Mouse (Mus musculus) spleen, postnatal 10 days (tissue): ENCODE data around the gene Sh3tc1.

Experiments used
- DNase-seq, 2 experiments: peaks; one replicate each; pipeline ENCODE4 v3.0.0; 2021 to 2022; ENCODE audit warnings: low spot score in 2 of 2

The Sh3tc1 gene

GRCm38 (mm10) chr5:35680958-35681357, 58.8 kb downstream of the Sh3tc1 start:
- DNase-seq = no peak

GRCm38 (mm10) chr5:35679256-35680155, 60.3 kb downstream of the Sh3tc1 start, which contains the start of gene Htra3:
Gene Htra3, minus strand, starts transcription at chr5:35679782.
- no peak for DNase-seq

- no peak for DNase-seq
These were observed 62.8 kb downstream of the Sh3tc1 start for GRCm38 (mm10) chr5:35676964-35677363.

DNA sequence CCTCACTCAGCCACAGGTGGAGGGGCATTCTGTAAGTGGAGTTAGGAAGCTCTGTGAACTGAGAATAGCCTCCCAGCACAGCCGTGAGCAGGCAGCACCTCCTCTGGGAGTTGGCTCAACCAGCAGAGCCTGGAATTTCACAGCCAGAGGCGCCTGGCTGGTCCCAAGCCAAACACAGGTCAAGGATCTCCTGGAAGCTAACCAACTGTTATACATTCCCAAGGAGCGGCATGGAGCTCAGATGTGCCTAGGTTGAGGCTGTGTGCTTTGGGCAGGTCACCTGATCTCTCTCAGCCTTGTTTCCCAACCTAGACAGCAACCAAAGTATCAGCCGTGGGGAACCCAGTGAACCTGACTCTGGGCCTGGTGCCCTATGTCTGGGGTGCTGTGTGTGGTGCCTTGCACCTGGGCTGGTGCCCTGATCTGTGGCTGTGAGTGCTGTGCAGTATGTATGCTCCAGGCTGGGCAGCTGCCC, 65.7 kb downstream of the Sh3tc1 start:
- no peak for DNase-seq

GRCm38 (mm10) chr5:35673086-35673485, 66.7 kb downstream of the Sh3tc1 start:
- DNase-seq = peak in 1 of 2 experiments; percentile 45

GRCm38 (mm10) chr5:35672581-35672980, 67.2 kb downstream of the Sh3tc1 start:
- no peak for DNase-seq

- no peak for DNase-seq
These were observed 68.3 kb downstream of the Sh3tc1 start for GRCm38 (mm10) chr5:35671474-35671891.

DNA sequence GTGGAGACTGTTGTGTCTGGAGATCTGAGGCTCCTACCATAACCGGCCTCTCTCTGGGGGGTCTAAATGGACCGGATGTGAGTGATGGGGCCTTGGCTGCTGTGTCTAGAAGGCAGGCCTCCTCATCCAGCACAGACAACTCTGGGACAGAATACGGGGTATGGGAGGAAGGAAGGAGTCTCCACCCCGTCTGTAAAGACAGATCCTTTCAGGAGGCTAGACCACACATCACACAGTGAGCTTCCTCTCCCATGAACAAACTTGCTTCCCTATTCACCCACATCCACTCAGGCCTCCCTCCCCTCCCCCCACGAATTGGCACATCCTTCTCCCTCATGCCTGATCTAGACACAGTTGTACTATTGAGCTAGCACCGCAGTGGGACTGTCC, 69.4 kb downstream of the Sh3tc1 start:
- peak in 1 of 2 experiments; percentile 29 for DNase-seq

- DNase-seq = no peak
These were observed 69.9 kb downstream of the Sh3tc1 start for GRCm38 (mm10) chr5:35669747-35670411.

GRCm38 (mm10) chr5:35666152-35666551, 73.6 kb downstream of the Sh3tc1 start:
- DNase-seq = no peak

GRCm38 (mm10) chr5:35662021-35662545, 77.7 kb downstream of the Sh3tc1 start:
- DNase-seq = no peak

- DNase-seq = no peak
These were observed 78.6 kb downstream of the Sh3tc1 start for GRCm38 (mm10) chr5:35661210-35661609.

GRCm38 (mm10) chr5:35659503-35659902, 80.3 kb downstream of the Sh3tc1 start:
- no peak for DNase-seq

- no peak for DNase-seq
These were observed 83.9 kb downstream of the Sh3tc1 start for GRCm38 (mm10) chr5:35655753-35656485.

- DNase-seq = no peak
These were observed 85.9 kb downstream of the Sh3tc1 start for GRCm38 (mm10) chr5:35653743-35654395.

- DNase-seq = no peak
These were observed 86.9 kb downstream of the Sh3tc1 start for GRCm38 (mm10) chr5:35652872-35653271.

GRCm38 (mm10) chr5:35652319-35652718, 87.5 kb downstream of the Sh3tc1 start:
- no peak for DNase-seq

GRCm38 (mm10) chr5:35648230-35648629, 91.6 kb downstream of the Sh3tc1 start:
- no peak for DNase-seq

DNA sequence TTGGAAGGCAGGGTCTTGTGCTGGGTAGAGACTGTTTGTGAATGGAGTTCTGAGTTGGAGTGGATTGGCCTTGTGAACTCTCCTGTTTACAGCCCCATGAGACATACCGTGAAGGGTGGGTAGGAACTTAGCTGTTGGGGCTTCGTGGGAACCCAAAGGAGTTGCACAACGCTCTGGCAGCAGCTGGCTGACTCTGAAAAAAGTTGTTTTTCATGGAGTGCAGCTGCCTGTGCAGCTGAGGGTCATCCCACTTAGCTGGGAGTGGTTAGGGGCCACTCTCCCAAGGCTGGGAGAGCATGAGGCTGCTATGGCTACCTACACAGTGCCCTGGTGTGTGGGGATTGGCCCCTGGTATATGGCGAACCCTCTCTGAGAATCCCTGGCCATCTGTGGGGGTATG, 92.2 kb downstream of the Sh3tc1 start:
- no peak for DNase-seq
